Mouse (Mus musculus): ENCODE measurements around the gene Pmp22. TPM values are rescaled to one million over a fixed set of nuclear protein-coding genes. Genes with fewer than 3 reads are reported as not detected.

Gene Pmp22
- total RNA-seq, 2 experiments from 2014 or later: 119 to 122 TPM

GRCm38 (mm10) chr11:63126976-63127375 is 1.8 kb upstream of the Pmp22 start:
- no peak for DNase-seq

GRCm38 (mm10) chr11:63127513-63127912 is 1.3 kb upstream of the Pmp22 start:
- DNase-seq: no peak

GRCm38 (mm10) chr11:63129375-63129774 is 593 bp downstream of the Pmp22 start:
- DNase-seq: peak; percentile 62

- no peak for DNase-seq
Measured at GRCm38 (mm10) chr11:63129840-63130239, 1.1 kb downstream of the Pmp22 start.

GRCm38 (mm10) chr11:63130497-63130896 is 1.7 kb downstream of the Pmp22 start:
- DNase-seq: peak; percentile 88

- peak; percentile 85 for DNase-seq
Measured at GRCm38 (mm10) chr11:63131001-63131692, 2.4 kb downstream of the Pmp22 start.

- peak; percentile 44 for DNase-seq
Measured at GRCm38 (mm10) chr11:63131693-63132040, 2.9 kb downstream of the Pmp22 start.

GRCm38 (mm10) chr11:63132151-63132500 is 3.3 kb downstream of the Pmp22 start:
- no peak for DNase-seq

- peak; percentile 91 for DNase-seq
Measured at GRCm38 (mm10) chr11:63132501-63133435, 4.0 kb downstream of the Pmp22 start.

- no peak for DNase-seq
Measured at GRCm38 (mm10) chr11:63134021-63134420, 5.2 kb downstream of the Pmp22 start.

GRCm38 (mm10) chr11:63134742-63135482 is 6.1 kb downstream of the Pmp22 start:
- no peak for DNase-seq

GRCm38 (mm10) chr11:63135622-63136021 is 6.8 kb downstream of the Pmp22 start:
- DNase-seq: peak; percentile 98

- DNase-seq: peak; percentile 72
Measured at GRCm38 (mm10) chr11:63136205-63136604, 7.4 kb downstream of the Pmp22 start.

GRCm38 (mm10) chr11:63136836-63137416 is 8.1 kb downstream of the Pmp22 start:
- DNase-seq: no peak

GRCm38 (mm10) chr11:63138739-63139138 is 10.0 kb downstream of the Pmp22 start:
- no peak for DNase-seq

- DNase-seq: no peak
Measured at GRCm38 (mm10) chr11:63142311-63142710, 13.5 kb downstream of the Pmp22 start.

GRCm38 (mm10) chr11:63142816-63143215 is 14.0 kb downstream of the Pmp22 start:
- no peak for DNase-seq

GRCm38 (mm10) chr11:63143486-63143885 is 14.7 kb downstream of the Pmp22 start:
- peak; percentile 61 for DNase-seq

GRCm38 (mm10) chr11:63146601-63147000 is 17.8 kb downstream of the Pmp22 start:
- no peak for DNase-seq

GRCm38 (mm10) chr11:63148276-63148675 is 19.5 kb downstream of the Pmp22 start:
- DNase-seq: no peak

- no peak for DNase-seq
Measured at GRCm38 (mm10) chr11:63151857-63152256, 23.1 kb downstream of the Pmp22 start.

GRCm38 (mm10) chr11:63157117-63157516 is 28.3 kb downstream of the Pmp22 start:
- DNase-seq: no peak
